In genomic region chr12:17646457-17646856, GRCm38 (mm10) we compare ENCODE assay signal across 33 mouse cellular contexts.
"Had no signal": no experiment of that assay in that cellular context is flagged by ENCODE, and none has a peak within 500 bp of the region (broad histone marks: within the 10 kb centered on the region; RNA-seq: fewer than 3 reads in every experiment).

No protein-coding gene starts in this region.

- H3K4me3 ChIP-seq: heart, embryonic 10.5 days; heart, embryonic 12.5 days; heart, embryonic 13.5 days; heart, embryonic 15.5 days; hindbrain, embryonic 10.5 days; hindbrain, embryonic 13.5 days; hindbrain, embryonic 15.5 days; intestine, embryonic 15.5 days; kidney, embryonic 15.5 days; layer of hippocampus, adult 2 months; left cerebral cortex, adult 2 months had no signal

- H3K36me3 ChIP-seq: heart, embryonic 10.5 days; heart, embryonic 12.5 days; heart, embryonic 13.5 days; heart, embryonic 15.5 days; hindbrain, embryonic 10.5 days; hindbrain, embryonic 13.5 days; hindbrain, embryonic 15.5 days; intestine, embryonic 15.5 days; kidney, embryonic 15.5 days had no signal

- ATAC-seq: hindbrain, embryonic 16.5 days; inflammation-experienced regulatory T-cells, adult 6 months; intestine, embryonic 15.5 days; intestine, embryonic 16.5 days; intestine, postnatal 0 days had no signal

- H3K27me3 ChIP-seq: heart, embryonic 15.5 days; hindbrain, embryonic 13.5 days; hindbrain, embryonic 15.5 days; intestine, embryonic 15.5 days; kidney, embryonic 15.5 days had no signal

- DNase-seq: heart, postnatal 10 days; heart, postnatal 14 days; heart, postnatal 36 days; heart, postnatal 4 days; kidney, adult 11 months; kidney, adult 18-20 months; kidney, adult 2 months; kidney, adult 8-10 months; kidney, adult 9 months; kidney, postnatal 10 days; kidney, postnatal 14 days; kidney, postnatal 25 days; kidney, postnatal 36 days; kidney, postnatal 4 days; layer of hippocampus, adult 9-11 months; layer of hippocampus, postnatal 36 days had no signal

- H3K9me3 ChIP-seq: heart, embryonic 10.5 days; heart, embryonic 12.5 days; heart, embryonic 13.5 days; heart, embryonic 15.5 days; hindbrain, embryonic 10.5 days; hindbrain, embryonic 13.5 days; hindbrain, embryonic 15.5 days; intestine, embryonic 15.5 days; kidney, embryonic 15.5 days had no signal

- H3K4me2 ChIP-seq: heart, embryonic 12.5 days; heart, embryonic 13.5 days; heart, embryonic 15.5 days; hindbrain, embryonic 13.5 days; hindbrain, embryonic 14.5 days; hindbrain, embryonic 15.5 days; intestine, embryonic 15.5 days; kidney, embryonic 15.5 days had no signal

- H3K9ac ChIP-seq: heart, embryonic 12.5 days; heart, embryonic 13.5 days; heart, embryonic 15.5 days; hindbrain, embryonic 13.5 days; hindbrain, embryonic 14.5 days; hindbrain, embryonic 15.5 days; intestine, embryonic 15.5 days; kidney, embryonic 15.5 days had no signal

- H3K27ac ChIP-seq: heart, embryonic 10.5 days; heart, embryonic 13.5 days; heart, embryonic 15.5 days; hindbrain, embryonic 10.5 days; hindbrain, embryonic 13.5 days; hindbrain, embryonic 14.5 days; hindbrain, embryonic 15.5 days; intestine, embryonic 15.5 days; kidney, embryonic 15.5 days; kidney, postnatal 0 days; layer of hippocampus, adult 2 months; left cerebral cortex, adult 2 months had no signal

- H3K4me1 ChIP-seq: heart, embryonic 10.5 days; heart, embryonic 12.5 days; heart, embryonic 13.5 days; heart, embryonic 15.5 days; intestine, embryonic 15.5 days had no signal
